Mouse (Mus musculus) limb, embryonic 12.5 days (tissue): Measurements from ENCODE around the gene 9530068E07Rik. TPM values are rescaled to one million over a fixed set of nuclear protein-coding genes. Genes with fewer than 3 reads are reported as not detected.
"Not testable (repeated sequence)": the region's sequence is repeated elsewhere in the genome, so short reads cannot be mapped to it uniquely, and the experiment has no call there.

Source experiments
- ATAC-seq: fragments of 200-750 bp; cut with Nextera tagmentation; 2 replicates; pipeline ENCODE4 v1.8.0; 2017; ENCODE audit warnings: low read depth, moderate TSS enrichment; ENCODE audit not compliant: insufficient number of reproducible peaks, insufficient read depth, low FRiP score, low TSS enrichment
- H3K27ac ChIP-seq: fragments of 300-500 bp; sonication (generic); 2 replicates; pipeline ENCODE4 v1.5.1; 2016; ENCODE audit warnings: mild to moderate bottlenecking, moderate library complexity
- H3K27me3 ChIP-seq: fragments of 300-500 bp; sonication (generic); 2 replicates; pipeline ENCODE4 v1.6.1; 2016; ENCODE audit warnings: mild to moderate bottlenecking, moderate library complexity
- H3K36me3 ChIP-seq: fragments of 300-500 bp; sonication (generic); 2 replicates; pipeline ENCODE4 v1.6.1; 2016; ENCODE audit warnings: mild to moderate bottlenecking, moderate library complexity
- H3K4me1 ChIP-seq: fragments of 300-500 bp; sonication (generic); replicated peaks from 2 replicates; pipeline ENCODE4 v1.6.1; 2016
- H3K4me2 ChIP-seq: fragments of 300-500 bp; sonication (generic); 2 replicates; pipeline ENCODE4 v1.6.1; 2016; ENCODE audit warnings: mild to moderate bottlenecking, moderate library complexity
- H3K4me3 ChIP-seq: fragments of 300-500 bp; sonication (generic); replicated peaks from 2 replicates; pipeline ENCODE4 v1.5.1; 2016; ENCODE audit warnings: mild to moderate bottlenecking
- H3K9ac ChIP-seq: fragments of 300-500 bp; sonication (generic); replicated peaks from 2 replicates; pipeline ENCODE4 v1.6.1; 2016; ENCODE audit warnings: mild to moderate bottlenecking, moderate library complexity
- H3K9me3 ChIP-seq: fragments of 300-500 bp; sonication (generic); 2 replicates; pipeline ENCODE4 v1.6.1; 2016; ENCODE audit warnings: mild to moderate bottlenecking, moderate library complexity
- WGBS: fragments of 180-500 bp; shearing (Covaris S2); methylation state at CpG from one replicate; pipeline ENCODE4 v1.1.7; 2016; 5-methylcytosine and 5-hydroxymethylcytosine counted together
- polyA plus RNA-seq: library from polyadenylated mRNA; unstranded; fragments of >200 nt; fragmentation: Nextera tagmentation; extraction: Ambion mirVana; gene quantifications from 2 replicates; pipeline ENCODE4 v1.2.1, GENCODE M21; 2016

9530068E07Rik gene
- polyA plus RNA-seq, 1 experiment from 2014 or later, result 161 TPM

- Histone ChIP-seq H3K4me3 (no peak overlapping the region), H3K9me3 (no peaks in the 10 kb centered on the region), H3K4me2 (no peak overlapping the region), H3K36me3 (peaks cover 48% of the 10 kb centered on the region), H3K4me1 (peaks cover 12% of the 10 kb centered on the region), H3K9ac (no peak overlapping the region), H3K27ac (no peak overlapping the region), H3K27me3 (no peaks in the 10 kb centered on the region)
- WGBS, result 55% methylated on average over 6 of the region's 6 CpGs
- ATAC-seq, result no peak
These were observed 21.9 kb upstream of the 9530068E07Rik start for GRCm38 (mm10) chr11:52374340-52374739.

DNA sequence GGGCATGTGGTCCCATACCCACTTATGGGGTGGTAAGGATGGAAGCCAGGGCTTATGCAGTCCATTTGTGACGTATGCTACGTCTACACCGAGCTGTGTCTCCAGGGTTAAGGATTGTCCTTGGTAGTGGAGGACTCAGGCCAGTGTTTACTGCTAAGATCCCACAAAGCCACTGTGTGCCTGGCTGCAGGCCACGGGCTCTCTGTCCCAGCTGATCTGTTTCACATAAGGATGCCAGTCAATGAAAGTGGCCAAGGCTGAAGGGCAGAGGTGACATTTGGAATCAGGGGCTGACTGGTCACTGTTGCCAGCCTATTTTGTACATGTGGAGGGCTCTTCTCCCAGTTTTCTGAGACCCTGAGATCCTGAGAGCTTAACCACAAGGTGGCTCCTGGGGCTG lies 18.6 kb upstream of the 9530068E07Rik start:
- no peak for ATAC-seq
- Histone ChIP-seq H3K9me3 (no peaks in the 10 kb centered on the region), H3K9ac (no peak overlapping the region), H3K4me2 (no peak overlapping the region), H3K4me3 (no peak overlapping the region), H3K27me3 (no peaks in the 10 kb centered on the region), H3K4me1 (no peaks in the 10 kb centered on the region), H3K36me3 (peaks cover 76% of the 10 kb centered on the region), H3K27ac (no peak overlapping the region)
- 94% methylated on average over 4 of the region's 4 CpGs for WGBS

DNA sequence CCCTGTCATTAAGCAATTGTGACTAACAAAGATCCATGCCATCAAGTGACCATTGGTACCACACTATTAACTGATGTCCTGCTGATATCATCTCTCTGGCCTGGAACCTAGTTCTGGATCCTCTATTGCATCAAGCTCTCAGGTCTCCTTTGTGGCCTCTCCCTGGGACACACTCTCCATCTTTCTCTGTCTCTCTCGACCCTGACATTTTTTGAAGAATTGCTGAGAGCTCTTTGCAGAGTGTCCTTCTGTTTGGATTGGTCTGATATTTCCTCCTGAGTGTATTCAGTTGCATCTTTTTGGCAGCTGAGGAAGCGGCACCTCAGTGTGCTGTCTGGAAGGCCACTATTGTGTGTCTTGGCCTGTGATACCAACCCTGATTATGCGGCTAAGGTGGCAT lies 17.0 kb upstream of the 9530068E07Rik start:
- Histone ChIP-seq H3K9me3 (no peaks in the 10 kb centered on the region), H3K27ac (no peak overlapping the region), H3K9ac (no peak overlapping the region), H3K4me2 (no peak overlapping the region), H3K27me3 (no peaks in the 10 kb centered on the region), H3K36me3 (peaks cover 90% of the 10 kb centered on the region), H3K4me3 (no peak overlapping the region), H3K4me1 (no peaks in the 10 kb centered on the region)
- ATAC-seq, result no peak
- whole genome bisulfite sequencing, result 93% methylated on average over 3 of the region's 3 CpGs

DNA sequence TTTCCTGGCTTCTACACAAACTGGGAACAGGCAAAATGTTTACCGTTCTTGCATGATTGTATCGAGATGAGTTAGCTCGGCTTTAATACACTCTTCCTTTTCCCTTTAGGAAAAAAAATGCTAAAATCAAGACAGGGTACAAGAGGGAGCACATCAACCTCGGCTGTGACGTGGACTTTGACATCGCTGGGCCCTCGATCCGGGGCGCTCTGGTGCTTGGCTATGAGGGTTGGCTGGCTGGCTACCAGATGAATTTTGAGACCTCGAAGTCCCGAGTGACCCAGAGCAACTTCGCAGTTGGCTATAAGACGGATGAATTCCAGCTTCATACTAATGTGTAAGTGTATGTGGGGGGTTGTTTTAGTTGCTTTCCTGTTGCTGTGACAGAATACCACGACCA lies 12.5 kb upstream of the 9530068E07Rik start:
- no peak overlapping the region for H3K27ac ChIP-seq
- H3K4me3 ChIP-seq, result no peak overlapping the region
- no peak for ATAC-seq
- H3K4me2 ChIP-seq, result no peak overlapping the region
- H3K27me3 ChIP-seq, result no peaks in the 10 kb centered on the region
- no peak overlapping the region for H3K9ac ChIP-seq
- 94% methylated on average over 14 of the region's 14 CpGs for WGBS
- no peaks in the 10 kb centered on the region for H3K9me3 ChIP-seq
- no peaks in the 10 kb centered on the region for H3K4me1 ChIP-seq
- H3K36me3 ChIP-seq, result peaks cover 90% of the 10 kb centered on the region

DNA sequence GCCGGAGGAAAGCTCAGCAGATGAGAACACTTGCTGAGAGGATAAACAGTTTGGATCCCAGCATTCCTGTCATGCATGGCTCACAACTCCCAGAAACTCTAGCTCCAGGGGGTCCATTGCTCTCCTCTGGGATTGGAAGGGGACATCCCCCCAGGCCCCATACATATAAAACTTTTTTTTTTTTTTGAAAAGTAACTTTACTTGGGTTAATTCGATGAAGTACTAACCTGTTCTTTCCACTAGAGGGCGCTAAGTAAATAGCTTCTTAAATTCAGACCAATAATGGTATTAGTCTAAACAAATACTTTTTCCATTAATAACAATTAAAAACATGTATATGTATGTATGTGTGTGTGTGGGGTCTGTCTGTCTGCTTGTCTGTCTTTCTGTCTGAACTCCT lies 11.6 kb upstream of the 9530068E07Rik start:
- H3K9me3 ChIP-seq, result no peaks in the 10 kb centered on the region
- H3K4me2 ChIP-seq, result no peak overlapping the region
- H3K4me3 ChIP-seq, result no peak overlapping the region
- H3K27me3 ChIP-seq, result no peaks in the 10 kb centered on the region
- H3K4me1 ChIP-seq, result no peaks in the 10 kb centered on the region
- no peak for ATAC-seq
- 54% methylated on average over 3 of the region's 3 CpGs for WGBS
- no peak overlapping the region for H3K27ac ChIP-seq
- H3K36me3 ChIP-seq, result peaks cover 89% of the 10 kb centered on the region
- H3K9ac ChIP-seq, result no peak overlapping the region

- H3K36me3 ChIP-seq, result peaks cover 81% of the 10 kb centered on the region
- ATAC-seq, result no peak
- H3K9ac ChIP-seq, result no peak overlapping the region
- no peak overlapping the region for H3K27ac ChIP-seq
- no peak overlapping the region for H3K4me3 ChIP-seq
- H3K9me3 ChIP-seq, result no peaks in the 10 kb centered on the region
- H3K27me3 ChIP-seq, result no peaks in the 10 kb centered on the region
- H3K4me1 ChIP-seq, result no peaks in the 10 kb centered on the region
- H3K4me2 ChIP-seq, result no peak overlapping the region
- WGBS, result 90% methylated on average over 3 of the region's 3 CpGs
These were observed 9.3 kb upstream of the 9530068E07Rik start for GRCm38 (mm10) chr11:52386892-52387291.

GRCm38 (mm10) chr11:52388150-52388549 lies 8.1 kb upstream of the 9530068E07Rik start:
- no peak overlapping the region for H3K27ac ChIP-seq
- H3K9me3 ChIP-seq, result no peaks in the 10 kb centered on the region
- H3K4me2 ChIP-seq, result no peak overlapping the region
- 92% methylated on average over 12 of the region's 12 CpGs for WGBS
- H3K4me3 ChIP-seq, result no peak overlapping the region
- peaks cover 72% of the 10 kb centered on the region for H3K36me3 ChIP-seq
- ATAC-seq, result no peak
- H3K9ac ChIP-seq, result no peak overlapping the region
- H3K27me3 ChIP-seq, result no peaks in the 10 kb centered on the region
- no peaks in the 10 kb centered on the region for H3K4me1 ChIP-seq

- not testable (repeated sequence) for H3K4me3 ChIP-seq, H3K9me3 ChIP-seq, ATAC-seq, H3K9ac ChIP-seq, H3K27me3 ChIP-seq, H3K4me2 ChIP-seq, H3K27ac ChIP-seq, H3K4me1 ChIP-seq
- 97% methylated on average over 5 of the region's 5 CpGs for WGBS
- H3K36me3 ChIP-seq, result peaks cover 65% of the 10 kb centered on the region
These were observed 7.2 kb upstream of the 9530068E07Rik start for GRCm38 (mm10) chr11:52388979-52389378.

DNA sequence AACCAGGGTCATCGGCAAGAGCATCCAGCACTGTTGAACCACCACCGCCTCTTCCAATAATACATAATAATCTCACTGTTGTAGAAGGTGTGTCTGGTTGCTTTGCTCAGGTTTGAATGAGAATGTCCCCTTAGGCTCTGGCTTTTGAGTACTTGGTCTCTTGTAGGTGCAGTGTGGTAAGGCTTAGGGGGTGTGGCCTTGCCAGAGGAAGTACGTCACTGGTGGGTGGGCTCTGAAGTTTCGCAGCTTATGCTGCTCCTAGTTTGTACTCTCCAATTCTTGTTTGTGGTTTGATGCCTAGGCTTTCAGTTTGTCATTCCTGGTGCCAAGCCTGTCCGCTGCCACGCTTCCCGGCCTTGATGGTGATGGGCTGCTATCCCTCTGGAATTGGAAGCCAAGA lies 6.3 kb upstream of the 9530068E07Rik start:
- Histone ChIP-seq H3K27ac (no peak overlapping the region), H3K4me1 (no peaks in the 10 kb centered on the region), H3K9me3 (no peaks in the 10 kb centered on the region), H3K9ac (no peak overlapping the region), H3K4me2 (no peak overlapping the region), H3K36me3 (peaks cover 57% of the 10 kb centered on the region), H3K4me3 (no peak overlapping the region), H3K27me3 (no peaks in the 10 kb centered on the region)
- no peak for ATAC-seq
- WGBS, result 97% methylated on average over 7 of the region's 7 CpGs

DNA sequence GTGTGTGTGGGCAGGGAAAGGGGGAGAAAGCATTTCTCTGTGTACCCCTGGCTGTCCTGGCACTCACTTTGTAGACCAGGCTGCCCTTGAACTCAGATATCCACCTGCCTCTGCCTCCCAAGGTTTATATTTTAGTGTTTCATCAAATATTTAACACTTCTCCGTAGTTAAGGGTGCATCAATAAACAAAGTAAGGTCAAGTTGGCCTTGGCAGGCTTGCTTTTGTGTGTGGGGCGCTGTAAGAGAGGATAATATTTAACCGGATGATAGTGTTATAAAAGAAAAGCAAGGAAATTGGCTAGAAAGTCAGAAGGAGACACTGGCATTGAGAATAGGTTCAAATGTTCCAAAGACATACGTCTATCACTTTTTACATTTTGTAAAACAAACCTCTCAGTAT lies 1.7 kb upstream of the 9530068E07Rik start:
- WGBS, result 78% methylated on average over 4 of the region's 4 CpGs
- H3K9me3 ChIP-seq, result no peaks in the 10 kb centered on the region
- no peaks in the 10 kb centered on the region for H3K4me1 ChIP-seq
- H3K36me3 ChIP-seq, result peaks cover 22% of the 10 kb centered on the region
- no peak for ATAC-seq
- no peak overlapping the region for H3K4me2 ChIP-seq
- no peak overlapping the region for H3K27ac ChIP-seq
- no peak overlapping the region for H3K9ac ChIP-seq
- no peak overlapping the region for H3K4me3 ChIP-seq
- no peaks in the 10 kb centered on the region for H3K27me3 ChIP-seq

- ATAC-seq, result no peak
- Histone ChIP-seq H3K27me3 (no peaks in the 10 kb centered on the region), H3K4me3 (no peak overlapping the region), H3K4me1 (no peaks in the 10 kb centered on the region), H3K9me3 (no peaks in the 10 kb centered on the region), H3K36me3 (peaks cover 16% of the 10 kb centered on the region), H3K9ac (no peak overlapping the region), H3K27ac (no peak overlapping the region), H3K4me2 (no peak overlapping the region)
- 25% methylated on average over 4 of the region's 4 CpGs for WGBS
These were observed 885 bp upstream of the 9530068E07Rik start for GRCm38 (mm10) chr11:52395343-52395742.

GRCm38 (mm10) chr11:52396597-52397188 lies 465 bp downstream of the 9530068E07Rik start:
- H3K4me2 ChIP-seq, result peak overlapping the region; percentile 76
- H3K27me3 ChIP-seq, result no peaks in the 10 kb centered on the region
- no peaks in the 10 kb centered on the region for H3K9me3 ChIP-seq
- 2% methylated on average over 33 of the region's 33 CpGs for WGBS
- H3K4me1 ChIP-seq, result no peaks in the 10 kb centered on the region
- H3K4me3 ChIP-seq, result peak overlapping the region; percentile 97
- H3K9ac ChIP-seq, result peak overlapping the region; percentile 94
- H3K36me3 ChIP-seq, result peaks cover 13% of the 10 kb centered on the region
- H3K27ac ChIP-seq, result peak overlapping the region; percentile 90
- peak; percentile 75 for ATAC-seq
